Mouse (Mus musculus): ENCODE data around the gene Lcp2.

GRCm38 (mm10) chr11:34056715-34057114 lies 10.0 kb downstream of the Lcp2 start:
- TF ChIP-seq CTCF (IDR thresholded peaks at IDR 0.05; ENCODE audit: low read depth, low read length) (no peak), POLR2A (IDR thresholded peaks at IDR 0.05; ENCODE audit: insufficient read depth, low read length) (no peak)

Data from ES-Bruce4 (cell line).